Mouse (Mus musculus) lung, postnatal 0 days (tissue): ENCODE measurements around the gene Ppan. TPM values are rescaled to one million over a fixed set of nuclear protein-coding genes. Genes with fewer than 3 reads are reported as not detected.

ENCODE experiments used
- ATAC-seq: fragments of 200-750 bp; cut with Nextera tagmentation; 2 replicates; pipeline ENCODE4 v1.8.0; 2017; ENCODE audit warnings: moderate library complexity
- DNase-seq: peaks from one replicate; pipeline ENCODE4 v3.0.0-alpha.2; 2016; ENCODE audit warnings: low spot score
- H3K27ac ChIP-seq: fragments of 300-500 bp; sonication (generic); 2 replicates; pipeline ENCODE4 v1.5.1; 2014; ENCODE audit warnings: antibody characterized with exemption, mild to moderate bottlenecking, low read length, mixed read lengths
- H3K27me3 ChIP-seq: fragments of 300-500 bp; sonication (generic); replicated peaks from 2 replicates; pipeline ENCODE4 v1.6.1; 2014; ENCODE audit warnings: low read length, mixed read lengths; ENCODE audit not compliant: insufficient read depth
- H3K36me3 ChIP-seq: fragments of 300-500 bp; sonication (generic); 2 replicates; pipeline ENCODE4 v1.6.1; 2014; ENCODE audit warnings: low read length, mixed read lengths; ENCODE audit not compliant: insufficient read depth
- H3K4me1 ChIP-seq: fragments of 300-500 bp; sonication (generic); 2 replicates; pipeline ENCODE4 v1.6.1; 2014; ENCODE audit warnings: antibody characterized with exemption, low read depth, low read length, mixed read lengths; ENCODE audit not compliant: insufficient read depth
- H3K4me2 ChIP-seq: fragments of 300-500 bp; sonication (generic); replicated peaks from 2 replicates; pipeline ENCODE4 v1.6.1; 2014; ENCODE audit warnings: low read depth, mild to moderate bottlenecking, low read length, moderate library complexity, mixed read lengths
- H3K4me3 ChIP-seq: fragments of 300-500 bp; sonication (generic); 2 replicates; pipeline ENCODE4 v1.5.1; 2014; ENCODE audit warnings: low read depth, low read length
- H3K9ac ChIP-seq: fragments of 300-500 bp; sonication (generic); replicated peaks from 2 replicates; pipeline ENCODE4 v1.6.1; 2014; ENCODE audit warnings: low read depth, mild to moderate bottlenecking
- H3K9me3 ChIP-seq: fragments of 300-500 bp; sonication (generic); 2 replicates; pipeline ENCODE4 v1.6.1; 2016; ENCODE audit warnings: low read length, mixed read lengths
- CTCF ChIP-seq: IDR thresholded peaks from 2 replicates; pipeline ENCODE4 v1.5.1; 2016; ENCODE audit warnings: antibody characterized with exemption, mild to moderate bottlenecking
- EP300 ChIP-seq: IDR thresholded peaks from 2 replicates; pipeline ENCODE4 v1.6.1; 2016; ENCODE audit warnings: antibody characterized with exemption, mild to moderate bottlenecking, control low read depth
- WGBS: fragments of 180-500 bp; shearing (Covaris S2); extraction: QIAGEN DNeasy Blood & Tissue Kit; methylation state at CpG from one replicate; pipeline ENCODE4 v1.1.7; 2014; 5-methylcytosine and 5-hydroxymethylcytosine counted together
- polyA plus RNA-seq: library from polyadenylated mRNA; unstranded; fragments of >200 nt; fragmentation: Nextera tagmentation; extraction: Ambion mirVana; gene quantifications from 2 replicates; pipeline ENCODE4 v1.2.1, GENCODE M21; 2015

Gene Ppan
- polyA plus RNA-seq, 1 experiment from 2014 or later = 20.9 TPM

DNA sequence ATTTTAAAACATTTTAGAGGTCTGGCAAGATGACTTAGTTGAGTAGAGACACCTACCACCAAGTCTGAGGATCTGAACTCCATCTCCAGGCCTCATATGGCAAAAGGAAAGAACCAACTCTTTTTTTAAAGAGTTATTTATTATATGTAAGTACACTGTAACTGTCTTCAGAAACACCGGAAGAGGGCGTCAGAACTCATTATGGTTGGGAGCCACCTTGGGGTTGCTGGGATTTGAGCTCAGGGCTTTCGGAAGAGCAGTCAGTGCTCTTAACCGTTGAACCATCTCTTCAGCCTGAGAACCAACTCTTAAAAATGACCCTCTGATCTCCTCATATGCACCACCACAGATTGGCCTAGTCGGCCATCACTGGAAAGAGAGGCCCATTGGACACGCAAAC is 784 bp upstream of the Ppan start:
- no peak overlapping the region for H3K27ac ChIP-seq
- no peaks in the 10 kb centered on the region for H3K4me1 ChIP-seq
- H3K9ac ChIP-seq = peak overlapping the region; percentile 44; the same call in 1 of the 2 replicates
- no peak for DNase-seq
- ATAC-seq = no peak
- H3K36me3 ChIP-seq = peaks cover 6% of the 10 kb centered on the region; the same call in 1 of the 2 replicates
- 86% methylated on average over 6 of the region's 6 CpGs for WGBS
- H3K4me2 ChIP-seq = peak overlapping the region; percentile 88; the same call in 1 of the 2 replicates
- no peaks in the 10 kb centered on the region for H3K27me3 ChIP-seq
- no peak overlapping the region for H3K4me3 ChIP-seq
- TF ChIP-seq CTCF (no peak), EP300 (no peak)
- H3K9me3 ChIP-seq = no peaks in the 10 kb centered on the region

DNA sequence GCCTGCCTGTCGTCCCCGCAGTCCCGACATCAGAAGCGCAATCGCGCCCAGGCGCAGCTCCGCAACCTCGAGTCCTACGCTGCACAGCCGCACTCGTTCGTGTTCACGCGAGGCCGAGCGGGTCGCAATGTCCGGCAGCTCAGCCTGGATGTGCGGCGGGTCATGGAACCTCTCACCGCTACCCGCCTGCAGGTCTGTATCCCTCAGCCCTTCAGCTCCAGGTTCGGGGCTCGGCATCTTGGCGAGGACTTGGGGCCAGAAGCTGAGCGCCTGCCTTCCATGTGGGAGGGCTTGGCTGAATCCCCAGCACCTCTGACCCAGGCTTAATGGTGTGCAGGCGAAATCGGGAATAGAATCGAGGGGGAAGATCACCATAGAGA is 401 bp downstream of the Ppan start:
- Histone ChIP-seq H3K27me3 (no peaks in the 10 kb centered on the region), H3K4me2 (peak overlapping the region; percentile 88), H3K4me1 (no peaks in the 10 kb centered on the region), H3K4me3 (peak overlapping the region; percentile 73), H3K9me3 (no peaks in the 10 kb centered on the region), H3K27ac (peak overlapping the region; percentile 94), H3K36me3 (peaks cover 7% of the 10 kb centered on the region; the same call in 1 of the 2 replicates), H3K9ac (peak overlapping the region; percentile 71)
- peak; percentile 46 for ATAC-seq
- peak; percentile 29 for DNase-seq
- under 1% methylated on average over 29 of the region's 30 CpGs for WGBS
- no peak for TF ChIP-seq CTCF
- no peak for TF ChIP-seq EP300

DNA sequence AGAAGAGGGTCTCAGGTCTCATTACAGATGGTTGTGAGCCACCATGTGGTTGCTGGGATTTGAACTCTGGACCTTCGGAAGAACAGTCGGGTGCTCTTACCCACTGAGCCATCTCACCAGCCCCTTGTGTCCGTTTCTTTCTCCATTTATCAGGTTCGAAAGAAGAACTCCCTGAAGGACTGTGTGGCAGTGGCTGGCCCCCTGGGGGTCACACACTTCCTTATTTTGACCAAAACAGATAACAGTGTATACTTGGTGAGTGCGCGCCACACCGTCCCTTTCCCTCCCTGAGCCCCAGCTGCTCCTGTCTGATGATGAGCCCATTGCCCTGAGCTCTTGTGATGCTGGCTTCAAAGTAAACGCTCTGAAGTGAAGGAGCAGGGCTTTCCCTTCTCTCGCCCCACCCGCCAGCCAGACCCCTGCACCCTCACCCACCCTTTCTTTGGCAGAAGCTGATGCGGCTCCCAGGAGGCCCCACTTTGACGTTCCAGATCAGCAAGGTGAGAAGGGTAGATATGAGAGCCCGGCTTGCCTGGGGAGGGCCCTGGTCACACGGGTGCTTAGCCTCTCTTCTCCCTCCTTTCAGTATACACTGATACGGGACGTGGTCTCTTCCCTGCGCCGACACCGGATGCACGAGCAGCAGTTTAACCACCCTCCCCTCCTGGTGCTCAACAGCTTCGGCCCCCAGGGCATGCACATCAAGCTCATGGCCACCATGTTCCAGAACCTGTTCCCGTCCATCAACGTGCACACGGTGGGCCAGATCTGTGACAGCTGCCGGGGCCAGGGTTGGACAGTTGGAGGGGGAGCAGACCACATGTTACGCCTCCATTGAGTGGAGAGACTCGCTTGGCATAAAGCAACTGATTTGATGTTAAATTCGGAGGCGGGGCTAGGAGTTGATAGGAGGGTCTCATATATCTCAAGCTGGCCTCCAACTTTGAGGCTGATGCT is 1.5 kb downstream of the Ppan start:
- no peak overlapping the region for H3K4me3 ChIP-seq
- H3K27me3 ChIP-seq = no peaks in the 10 kb centered on the region
- 0 out of 2 replicates have a peak overlapping the region, but pooled peaks have one; percentile 88 for H3K4me2 ChIP-seq
- ATAC-seq (no peak), DNase-seq (no peak)
- TF ChIP-seq EP300 (no peak), CTCF (no peak)
- H3K4me1 ChIP-seq = no peaks in the 10 kb centered on the region
- 73% methylated on average over 29 of the region's 29 CpGs for WGBS
- H3K36me3 ChIP-seq = peaks cover 17% of the 10 kb centered on the region; the same call in 1 of the 2 replicates
- no peak overlapping the region for H3K27ac ChIP-seq
- H3K9me3 ChIP-seq = no peaks in the 10 kb centered on the region
- no peak overlapping the region for H3K9ac ChIP-seq

DNA sequence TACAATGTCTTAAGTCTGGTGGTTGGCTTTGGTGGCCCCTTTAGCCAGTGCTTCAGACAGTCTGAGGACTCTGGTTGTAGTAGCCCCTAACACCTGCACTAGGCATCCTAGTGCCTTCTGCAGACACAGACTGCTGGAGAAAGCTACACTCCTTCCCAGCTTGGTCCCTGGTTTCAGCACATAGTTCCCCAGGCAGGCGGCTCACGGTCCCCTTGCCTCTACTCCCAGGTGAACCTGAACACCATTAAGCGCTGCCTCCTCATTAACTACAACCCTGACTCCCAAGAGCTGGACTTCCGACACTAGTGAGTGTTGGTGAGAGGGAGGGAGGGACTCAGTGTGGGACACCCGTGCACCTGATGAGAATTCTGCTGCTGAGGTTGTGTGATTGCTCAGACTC is 2.4 kb downstream of the Ppan start:
- Histone ChIP-seq H3K27ac (no peak overlapping the region), H3K27me3 (no peaks in the 10 kb centered on the region), H3K4me1 (no peaks in the 10 kb centered on the region), H3K4me2 (no peak overlapping the region), H3K9ac (no peak overlapping the region), H3K36me3 (peaks cover 20% of the 10 kb centered on the region; the same call in 1 of the 2 replicates), H3K4me3 (no peak overlapping the region), H3K9me3 (no peaks in the 10 kb centered on the region)
- TF ChIP-seq EP300 (no peak), CTCF (no peak)
- ATAC-seq = no peak
- 88% methylated on average over 5 of the region's 5 CpGs for WGBS
- no peak for DNase-seq

DNA sequence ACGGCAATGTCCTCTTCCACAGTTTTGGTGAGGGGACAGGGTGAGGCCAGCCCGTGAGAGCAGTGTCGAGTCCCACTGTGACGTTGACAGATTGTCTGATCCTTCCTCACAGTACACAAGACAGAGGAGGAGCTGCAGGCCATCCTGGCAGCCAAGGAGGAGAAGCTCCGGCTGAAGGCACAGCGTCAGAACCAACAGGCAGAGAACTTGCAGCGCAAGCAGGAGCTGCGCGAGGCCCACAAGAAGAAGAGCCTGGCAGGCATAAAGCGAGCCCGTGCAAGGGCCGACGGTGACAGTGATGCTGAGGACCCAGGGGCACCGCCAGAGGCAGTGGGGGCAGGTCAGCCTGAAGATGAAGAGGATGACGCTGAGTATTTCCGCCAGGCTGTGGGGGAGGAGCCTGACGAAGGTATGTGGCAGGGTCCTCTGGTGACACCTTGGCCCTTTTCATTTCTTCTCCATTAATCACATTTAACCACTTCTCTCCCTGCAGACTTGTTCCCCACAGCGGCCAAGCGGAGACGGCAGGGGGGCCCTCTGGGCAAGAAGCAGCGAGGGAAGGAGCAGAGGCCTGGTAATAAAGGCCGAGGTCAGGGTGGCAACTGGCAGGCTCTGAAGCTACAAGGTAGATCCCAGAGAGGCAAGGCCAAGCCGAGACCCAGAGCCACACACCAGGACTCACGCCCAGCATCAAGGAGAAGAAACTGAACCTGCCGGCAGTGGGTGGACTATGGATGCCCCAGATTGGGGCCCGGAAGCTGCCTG is 3.5 kb downstream of the Ppan start:
- ATAC-seq (no peak), DNase-seq (no peak)
- no peak for TF ChIP-seq EP300
- no peak for TF ChIP-seq CTCF
- no peaks in the 10 kb centered on the region for H3K4me1 ChIP-seq
- peaks cover 28% of the 10 kb centered on the region; the same call in 1 of the 2 replicates for H3K36me3 ChIP-seq
- no peak overlapping the region for H3K4me2 ChIP-seq
- 64% methylated on average over 26 of the region's 26 CpGs for WGBS
- H3K9ac ChIP-seq = no peak overlapping the region
- no peaks in the 10 kb centered on the region for H3K9me3 ChIP-seq
- H3K27me3 ChIP-seq = no peaks in the 10 kb centered on the region
- H3K27ac ChIP-seq = no peak overlapping the region
- H3K4me3 ChIP-seq = no peak overlapping the region

DNA sequence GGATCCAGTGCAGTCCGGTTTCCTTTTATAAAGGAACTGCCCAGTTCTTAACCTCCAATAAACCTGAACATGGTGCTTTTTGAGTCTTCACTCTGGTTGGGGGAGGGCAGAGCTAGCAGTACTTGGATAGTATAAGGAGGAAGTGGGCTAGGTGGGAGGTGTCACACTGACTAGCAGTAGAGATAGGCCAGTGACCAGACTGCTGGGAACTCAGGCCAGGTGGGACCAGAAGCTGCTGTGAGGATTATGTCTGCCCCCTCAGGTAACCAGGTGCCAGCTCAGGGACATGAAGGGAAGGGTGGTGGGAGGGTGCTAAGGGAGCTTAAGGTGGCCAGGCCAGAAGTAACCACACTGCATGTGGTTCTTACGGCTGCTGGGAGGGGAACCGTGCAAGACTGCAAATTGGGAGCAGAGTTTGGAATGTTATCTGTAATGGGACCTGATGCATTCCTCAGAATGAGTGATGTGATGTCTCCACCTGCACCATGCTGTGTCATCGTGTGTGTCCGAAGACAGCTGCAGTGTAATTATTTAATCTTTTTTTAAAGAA is 4.2 kb downstream of the Ppan start:
- TF ChIP-seq CTCF (no peak), EP300 (no peak)
- 60% methylated on average over 5 of the region's 5 CpGs for WGBS
- DNase-seq (no peak), ATAC-seq (no peak)
- H3K36me3 ChIP-seq = peaks cover 28% of the 10 kb centered on the region; the same call in 1 of the 2 replicates
- H3K9me3 ChIP-seq = no peaks in the 10 kb centered on the region
- H3K27ac ChIP-seq = no peak overlapping the region
- no peak overlapping the region for H3K4me2 ChIP-seq
- no peak overlapping the region for H3K9ac ChIP-seq
- H3K4me1 ChIP-seq = peaks cover 1% of the 10 kb centered on the region; the same call in 1 of the 2 replicates
- H3K27me3 ChIP-seq = no peaks in the 10 kb centered on the region
- H3K4me3 ChIP-seq = no peak overlapping the region
